Mouse (Mus musculus): Measurements from ENCODE around the gene Ube4a.

DNA sequence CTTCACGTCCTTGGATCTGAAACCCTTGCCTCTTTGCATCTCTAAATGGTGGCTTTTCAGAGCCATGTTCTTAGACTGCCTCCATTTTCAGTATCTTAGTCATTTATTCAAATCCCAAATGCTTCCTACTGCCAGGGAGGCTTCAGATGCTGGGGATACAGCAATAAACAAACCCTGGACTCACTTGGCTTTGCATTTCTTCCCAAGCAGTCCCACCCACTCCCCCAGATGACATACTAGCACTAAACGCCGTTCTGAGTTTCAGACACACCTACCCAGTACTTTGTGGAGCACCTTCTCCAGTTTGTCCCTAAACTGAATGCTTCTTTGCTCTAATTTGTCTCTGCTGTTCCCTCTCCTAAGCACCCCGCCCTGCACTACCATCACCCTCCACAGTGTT is 68.4 kb downstream of the Ube4a start:
- TF ChIP-seq POLR2A (IDR thresholded peaks at IDR 0.05; ENCODE audit: extremely low read depth, insufficient read depth, low read length) (no peak), CTCF (IDR thresholded peaks at IDR 0.05; ENCODE audit: extremely low read depth, insufficient read depth, low read length) (no peak)
